ENCODE assay signal across 8 mouse cellular contexts in the genomic region with DNA sequence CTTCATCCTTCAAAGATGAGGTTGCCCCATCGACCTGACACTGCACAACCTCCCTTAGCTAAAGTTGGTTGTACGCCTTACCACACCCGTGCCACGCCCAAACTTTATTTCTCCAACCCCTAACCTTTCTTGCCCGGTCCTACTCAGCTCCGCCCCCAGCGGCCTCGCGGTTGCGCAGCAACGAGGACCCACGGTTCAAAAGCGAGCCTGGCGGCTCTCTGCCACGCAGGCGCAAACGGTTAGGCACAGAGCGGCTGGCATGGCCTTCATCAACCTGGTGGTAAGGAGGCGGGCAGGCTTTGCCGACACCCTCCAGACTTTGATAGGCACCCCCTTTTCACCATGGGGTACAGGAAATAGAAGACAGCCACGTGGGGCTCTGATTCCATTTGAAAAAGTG. TPM values are rescaled to one million over a fixed set of nuclear protein-coding genes. Genes with fewer than 3 reads are reported as not detected.
A peak's percentile ranks its signal among the peaks of the same experiment; 100 is the strongest.
DNase-seq lines count a peak whose midpoint lies in the region; ATAC-seq lines count a peak whose summit lies in the region.

A gene (plus strand): TSS at position 209 of the 400 bp plus-strand sequence.

- H3K36me3 ChIP-seq in heart, embryonic 13.5 days, result no peaks in the 10 kb centered on the region
- H3K36me3 ChIP-seq in lung, embryonic 16.5 days (ENCODE audit: control insufficient read depth, insufficient read depth, low read length), result no peaks in the 10 kb centered on the region

- H3K4me2 ChIP-seq in heart, embryonic 13.5 days, result peak within 1 kb of the TSS; percentile 61
- peak within 1 kb of the TSS; percentile 44 for H3K4me2 ChIP-seq in lung, embryonic 16.5 days (ENCODE audit: low read depth, low read length)

- DNase-seq in heart, postnatal 25 days (ENCODE audit: low spot score), result no peak
- DNase-seq in cerebellum, adult 9-11 months, result peak; percentile 20
- peak; percentile 59 to 65 for DNase-seq in kidney, postnatal 4 days
- DNase-seq in ovary, postnatal 14 days (ENCODE audit: low spot score), result peak; percentile 31
- DNase-seq in thymus, postnatal 4 days, result peak; percentile 73

- WGBS in heart, embryonic 13.5 days, result 17% methylated on average over 21 of the region's 21 CpGs
- 30% methylated on average over 21 of the region's 21 CpGs for WGBS in lung, embryonic 16.5 days

- no peaks in the 10 kb centered on the region for H3K27me3 ChIP-seq in heart, embryonic 13.5 days (replicated peaks)
- H3K27me3 ChIP-seq in lung, embryonic 16.5 days (ENCODE audit: control insufficient read depth, insufficient read depth, low read depth, low read length), result no peaks in the 10 kb centered on the region

- intact Hi-C loops in heart, postnatal 25 days (cut with DNase I), result no loop called here

- H3K9ac ChIP-seq in heart, embryonic 13.5 days, result no peak within 1 kb of the TSS
- H3K9ac ChIP-seq in lung, embryonic 16.5 days (ENCODE audit: low read length), result no peak within 1 kb of the TSS

- no peak for ATAC-seq in heart, embryonic 13.5 days (ENCODE audit: extremely low read depth, insufficient number of reproducible peaks, low FRiP score, low TSS enrichment)
- ATAC-seq in granulocyte monocyte progenitor cell, adult 5-6 weeks (replicated peaks; ENCODE audit: poor library complexity, severe bottlenecking), result peak; percentile 91
- ATAC-seq in lung, embryonic 16.5 days (ENCODE audit: low read depth), result peak; percentile 67

- H3K4me1 ChIP-seq in heart, embryonic 13.5 days, result peaks cover 5% of the 10 kb centered on the region; the same call in 1 of the 2 replicates
- no peaks in the 10 kb centered on the region for H3K4me1 ChIP-seq in lung, embryonic 16.5 days (replicated peaks; ENCODE audit: control insufficient read depth, insufficient read depth, low read length)

- H3K9me3 ChIP-seq in heart, embryonic 13.5 days, result no peaks in the 10 kb centered on the region
- H3K9me3 ChIP-seq in lung, embryonic 16.5 days (ENCODE audit: control insufficient read depth, low read length), result no peaks in the 10 kb centered on the region

- H3K4me3 ChIP-seq in heart, embryonic 13.5 days, result peak within 1 kb of the TSS; percentile 23
- H3K4me3 ChIP-seq in lung, embryonic 16.5 days (ENCODE audit: low read length), result no peak within 1 kb of the TSS

- no peak within 1 kb of the TSS for H3K27ac ChIP-seq in heart, embryonic 13.5 days (replicated peaks)
- H3K27ac ChIP-seq in lung, embryonic 16.5 days (ENCODE audit: low read length), result no peak within 1 kb of the TSS

RNA-seq across cellular contexts. Expression of the gene that starts here (rescaled TPM):
- polyA plus RNA-seq in heart, embryonic 13.5 days (2015; fragmentation: Nextera tagmentation; extraction: Ambion mirVana), result not detected in 2 replicates
- not detected for total RNA-seq in heart, postnatal 25 days (2021)
- total RNA-seq in granulocyte monocyte progenitor cell, adult 5-6 weeks (2014; fragmentation: Nextera tagmentation), result not detected in 2 replicates
- not detected in 2 replicates for total RNA-seq in granulocyte monocyte progenitor cell, adult 5-6 weeks (2017)
- polyA plus RNA-seq in lung, embryonic 16.5 days (2015; fragmentation: Nextera tagmentation; extraction: Ambion mirVana), result 0.28 and 0.49 TPM in 2 replicates

Comparison
In these comparisons a context has a peak if more than half of its experiments do, and no peak if none do; other contexts are left out.
1. Peak in ATAC-seq in granulocyte monocyte progenitor cell, adult 5-6 weeks; RNA of the gene not detected or under 1 TPM.
2. Peak in ATAC-seq and H3K4me2 ChIP-seq in lung, embryonic 16.5 days; RNA of the gene not detected or under 1 TPM.